Mouse (Mus musculus): ENCODE results near the gene Pmepa1. TPM values are rescaled to one million over a fixed set of nuclear protein-coding genes. Genes with fewer than 3 reads are reported as not detected.

Gene Pmepa1
- polyA plus RNA-seq, 1 experiment from 2014 or later: 7.3 TPM

DNA sequence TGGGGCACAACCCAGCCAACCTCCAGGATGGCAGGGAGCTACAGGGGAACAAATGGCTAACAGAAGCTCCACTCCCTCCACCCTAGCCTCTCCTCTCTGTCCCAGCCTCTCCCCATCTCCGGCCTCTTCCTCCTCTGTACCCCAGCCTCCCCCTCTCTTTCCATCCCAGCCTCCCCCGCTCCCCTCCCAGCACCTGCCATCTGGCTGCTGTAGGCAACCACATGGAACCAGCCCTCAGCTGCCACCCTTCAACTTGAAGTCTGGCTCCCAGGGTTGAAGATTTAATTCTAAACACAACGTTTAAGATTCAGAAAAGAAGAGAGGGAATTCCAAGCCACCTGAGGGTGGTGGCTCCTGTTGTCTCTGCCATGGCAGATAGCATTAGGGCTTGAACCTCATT, 26.9 kb downstream of the Pmepa1 start:
- no peaks in the 10 kb centered on the region for H3K27me3 ChIP-seq (replicated peaks; ENCODE audit: control insufficient read depth, insufficient read depth, low read length)
- no peak overlapping the region for H3K4me2 ChIP-seq (ENCODE audit: low read length)
- no peaks in the 10 kb centered on the region for H3K36me3 ChIP-seq (ENCODE audit: control insufficient read depth, insufficient read depth)
- H3K9ac ChIP-seq (replicated peaks; ENCODE audit: low read depth, low read length): no peak overlapping the region
- ATAC-seq: peak; percentile 51
- H3K4me1 ChIP-seq (replicated peaks; ENCODE audit: control insufficient read depth, insufficient read depth, low read length): peaks cover 79% of the 10 kb centered on the region
- H3K9me3 ChIP-seq (ENCODE audit: control insufficient read depth, low read length): no peaks in the 10 kb centered on the region
- peak overlapping the region; percentile 59; the same call in 1 of the 2 replicates for H3K27ac ChIP-seq (ENCODE audit: low read length)
- 33% methylated on average over 2 of the region's 3 CpGs for WGBS
- no peak overlapping the region for H3K4me3 ChIP-seq (replicated peaks; ENCODE audit: low read length)

DNA sequence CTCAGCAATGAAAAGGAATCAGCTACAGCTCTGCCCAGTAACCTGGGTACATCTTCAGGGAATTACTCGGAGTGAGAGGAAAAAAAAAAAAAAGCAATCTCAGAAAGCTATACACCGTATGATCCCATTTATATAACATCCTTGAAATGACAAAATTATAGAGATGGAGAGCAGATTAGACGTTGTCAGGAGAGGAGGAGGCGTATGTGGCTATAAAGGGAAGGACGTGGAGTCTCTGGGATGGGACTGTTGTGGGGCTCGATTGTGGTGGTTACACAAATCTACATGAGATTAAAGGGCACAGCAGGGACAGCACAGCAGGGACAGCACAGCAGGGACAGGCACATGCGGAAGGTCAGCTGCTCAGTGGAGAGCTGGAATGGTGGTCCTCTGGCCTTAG, 27.5 kb downstream of the Pmepa1 start:
- no peaks in the 10 kb centered on the region for H3K36me3 ChIP-seq (ENCODE audit: control insufficient read depth, insufficient read depth)
- no peak overlapping the region for H3K9ac ChIP-seq (replicated peaks; ENCODE audit: low read depth, low read length)
- H3K4me2 ChIP-seq (ENCODE audit: low read length): no peak overlapping the region
- peaks cover 77% of the 10 kb centered on the region for H3K4me1 ChIP-seq (replicated peaks; ENCODE audit: control insufficient read depth, insufficient read depth, low read length)
- H3K4me3 ChIP-seq (replicated peaks; ENCODE audit: low read length): no peak overlapping the region
- H3K27ac ChIP-seq (ENCODE audit: low read length): no peak overlapping the region
- 79% methylated on average over 7 of the region's 7 CpGs for WGBS
- no peaks in the 10 kb centered on the region for H3K9me3 ChIP-seq (ENCODE audit: control insufficient read depth, low read length)
- H3K27me3 ChIP-seq (replicated peaks; ENCODE audit: control insufficient read depth, insufficient read depth, low read length): no peaks in the 10 kb centered on the region
- no peak for ATAC-seq

DNA sequence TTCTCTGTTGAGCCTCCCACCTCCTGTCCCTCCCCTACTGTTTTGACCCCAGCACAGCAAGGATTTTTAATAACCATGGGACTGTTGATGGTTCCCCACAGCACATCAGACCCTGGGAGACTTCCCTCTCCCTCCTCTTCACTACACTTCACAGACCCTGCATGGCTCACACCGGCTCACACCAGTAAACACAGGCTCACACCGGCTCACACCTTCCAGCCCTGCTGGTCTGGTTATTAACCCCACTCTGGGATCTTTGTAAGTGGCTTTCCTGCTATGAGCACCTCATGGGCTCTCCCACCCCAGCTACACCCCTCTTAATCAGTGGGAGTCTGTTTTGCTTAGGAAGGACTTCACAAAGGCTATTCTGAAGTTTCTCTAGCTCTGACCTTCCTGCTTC, 28.4 kb downstream of the Pmepa1 start:
- Histone ChIP-seq H3K27me3 (replicated peaks; ENCODE audit: control insufficient read depth, insufficient read depth, low read length) (no peaks in the 10 kb centered on the region), H3K27ac (ENCODE audit: low read length) (no peak overlapping the region), H3K36me3 (ENCODE audit: control insufficient read depth, insufficient read depth) (no peaks in the 10 kb centered on the region), H3K4me2 (ENCODE audit: low read length) (no peak overlapping the region), H3K9me3 (ENCODE audit: control insufficient read depth, low read length) (no peaks in the 10 kb centered on the region), H3K4me1 (replicated peaks; ENCODE audit: control insufficient read depth, insufficient read depth, low read length) (peaks cover 77% of the 10 kb centered on the region), H3K9ac (replicated peaks; ENCODE audit: low read depth, low read length) (no peak overlapping the region), H3K4me3 (replicated peaks; ENCODE audit: low read length) (no peak overlapping the region)
- ATAC-seq: no peak
- 33% methylated on average over 2 of the region's 2 CpGs for WGBS

DNA sequence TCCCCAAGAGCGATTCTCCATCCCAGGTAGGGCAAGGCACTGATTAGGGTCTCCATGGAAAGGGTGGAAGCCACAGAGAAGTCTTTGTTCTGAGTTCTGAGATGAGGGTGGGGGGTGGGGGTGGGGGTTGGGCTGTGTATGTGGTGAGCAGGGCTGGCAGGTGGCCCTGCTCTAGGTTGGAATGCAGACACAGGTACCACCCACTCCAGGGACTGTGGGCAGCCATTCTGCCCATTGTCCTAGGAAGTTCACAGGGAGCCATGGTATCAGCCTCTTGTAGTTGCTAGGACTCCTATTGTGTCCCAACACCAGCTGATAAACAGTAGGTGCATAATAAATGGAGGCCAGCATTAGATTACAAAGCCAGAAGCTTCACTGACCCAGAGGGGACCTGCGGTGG, 29.1 kb downstream of the Pmepa1 start:
- Histone ChIP-seq H3K36me3 (ENCODE audit: control insufficient read depth, insufficient read depth) (no peaks in the 10 kb centered on the region), H3K27me3 (replicated peaks; ENCODE audit: control insufficient read depth, insufficient read depth, low read length) (no peaks in the 10 kb centered on the region), H3K27ac (ENCODE audit: low read length) (no peak overlapping the region), H3K9me3 (ENCODE audit: control insufficient read depth, low read length) (no peaks in the 10 kb centered on the region), H3K4me3 (replicated peaks; ENCODE audit: low read length) (no peak overlapping the region), H3K4me2 (ENCODE audit: low read length) (no peak overlapping the region), H3K9ac (replicated peaks; ENCODE audit: low read depth, low read length) (no peak overlapping the region), H3K4me1 (replicated peaks; ENCODE audit: control insufficient read depth, insufficient read depth, low read length) (peaks cover 75% of the 10 kb centered on the region)
- 17% methylated on average over 2 of the region's 2 CpGs for WGBS
- ATAC-seq: no peak

DNA sequence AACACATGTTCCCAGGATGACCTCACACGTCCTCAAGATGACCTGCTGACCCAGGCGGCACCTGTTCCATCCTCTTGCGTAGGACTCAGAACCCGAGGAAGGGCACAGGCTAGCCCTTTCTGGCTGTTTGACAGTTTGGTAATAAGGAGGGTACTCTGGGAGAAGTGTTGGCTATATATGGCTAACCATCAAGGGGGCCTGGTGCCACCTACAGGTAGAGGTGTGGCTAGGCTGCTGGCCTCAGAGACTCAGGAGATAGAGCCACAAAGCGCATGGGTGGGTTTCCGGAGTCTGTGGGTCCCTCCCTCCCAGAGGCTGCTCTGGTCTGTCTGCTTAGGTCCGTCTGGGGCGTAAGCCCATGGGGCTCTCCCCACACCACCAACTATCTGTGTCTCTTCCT, 29.6 kb downstream of the Pmepa1 start:
- 73% methylated on average over 8 of the region's 8 CpGs for WGBS
- H3K9me3 ChIP-seq (ENCODE audit: control insufficient read depth, low read length): no peaks in the 10 kb centered on the region
- no peak overlapping the region for H3K9ac ChIP-seq (replicated peaks; ENCODE audit: low read depth, low read length)
- H3K27ac ChIP-seq (ENCODE audit: low read length): no peak overlapping the region
- H3K4me1 ChIP-seq (replicated peaks; ENCODE audit: control insufficient read depth, insufficient read depth, low read length): peaks cover 70% of the 10 kb centered on the region
- no peak overlapping the region for H3K4me3 ChIP-seq (replicated peaks; ENCODE audit: low read length)
- no peak overlapping the region for H3K4me2 ChIP-seq (ENCODE audit: low read length)
- H3K27me3 ChIP-seq (replicated peaks; ENCODE audit: control insufficient read depth, insufficient read depth, low read length): no peaks in the 10 kb centered on the region
- H3K36me3 ChIP-seq (ENCODE audit: control insufficient read depth, insufficient read depth): no peaks in the 10 kb centered on the region
- ATAC-seq: no peak

DNA sequence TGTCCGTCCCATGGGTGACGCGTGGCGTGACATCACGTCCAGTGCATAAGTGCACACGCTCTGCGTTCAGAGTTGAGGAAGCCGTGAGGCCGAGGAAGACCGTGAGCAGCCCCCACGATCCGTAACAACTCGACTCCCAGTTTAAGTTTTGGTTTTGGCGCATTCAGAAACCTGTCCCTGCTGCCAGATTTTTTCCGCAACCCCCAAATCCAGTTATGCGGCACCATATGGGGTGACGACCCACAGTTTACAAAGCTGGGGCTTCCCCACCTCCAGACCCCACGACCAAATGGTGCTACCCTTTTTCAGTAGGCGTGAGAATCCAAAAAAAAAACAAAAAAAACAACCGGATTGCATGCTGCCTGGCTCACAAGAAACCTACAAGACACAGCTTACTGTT, 31.1 kb downstream of the Pmepa1 start:
- H3K4me2 ChIP-seq (ENCODE audit: low read length): no peak overlapping the region
- no peak overlapping the region for H3K27ac ChIP-seq (ENCODE audit: low read length)
- ATAC-seq: no peak
- H3K9ac ChIP-seq (replicated peaks; ENCODE audit: low read depth, low read length): no peak overlapping the region
- no peak overlapping the region for H3K4me3 ChIP-seq (replicated peaks; ENCODE audit: low read length)
- no peaks in the 10 kb centered on the region for H3K27me3 ChIP-seq (replicated peaks; ENCODE audit: control insufficient read depth, insufficient read depth, low read length)
- 73% methylated on average over 20 of the region's 20 CpGs for WGBS
- H3K36me3 ChIP-seq (ENCODE audit: control insufficient read depth, insufficient read depth): no peaks in the 10 kb centered on the region
- no peaks in the 10 kb centered on the region for H3K9me3 ChIP-seq (ENCODE audit: control insufficient read depth, low read length)
- H3K4me1 ChIP-seq (replicated peaks; ENCODE audit: control insufficient read depth, insufficient read depth, low read length): peaks cover 70% of the 10 kb centered on the region

DNA sequence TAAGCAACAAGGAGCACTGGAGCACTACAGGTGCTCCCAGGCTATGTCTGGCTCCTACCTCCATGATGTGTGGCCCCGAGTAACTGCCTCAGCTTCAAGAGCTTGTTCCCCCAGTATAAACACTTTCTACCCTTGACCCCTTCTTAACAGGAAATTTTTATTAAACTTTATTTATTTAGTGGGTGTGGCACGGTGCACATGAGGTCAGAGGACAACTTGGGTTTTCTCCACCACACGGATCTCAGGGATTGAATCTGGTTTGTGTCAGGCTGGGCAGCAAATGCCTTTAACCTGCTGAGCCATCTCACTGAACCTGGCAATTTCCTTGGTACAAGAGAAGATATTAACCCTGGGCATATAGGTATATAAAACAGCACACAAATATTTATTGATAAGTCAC, 32.2 kb downstream of the Pmepa1 start:
- Histone ChIP-seq H3K9ac (replicated peaks; ENCODE audit: low read depth, low read length) (no peak overlapping the region), H3K9me3 (ENCODE audit: control insufficient read depth, low read length) (no peaks in the 10 kb centered on the region), H3K4me2 (ENCODE audit: low read length) (no peak overlapping the region), H3K27ac (ENCODE audit: low read length) (no peak overlapping the region), H3K27me3 (replicated peaks; ENCODE audit: control insufficient read depth, insufficient read depth, low read length) (no peaks in the 10 kb centered on the region), H3K36me3 (ENCODE audit: control insufficient read depth, insufficient read depth) (no peaks in the 10 kb centered on the region), H3K4me3 (replicated peaks; ENCODE audit: low read length) (no peak overlapping the region), H3K4me1 (replicated peaks; ENCODE audit: control insufficient read depth, insufficient read depth, low read length) (peaks cover 63% of the 10 kb centered on the region)
- no peak for ATAC-seq
- WGBS: 78% methylated on average over 3 of the region's 3 CpGs

DNA sequence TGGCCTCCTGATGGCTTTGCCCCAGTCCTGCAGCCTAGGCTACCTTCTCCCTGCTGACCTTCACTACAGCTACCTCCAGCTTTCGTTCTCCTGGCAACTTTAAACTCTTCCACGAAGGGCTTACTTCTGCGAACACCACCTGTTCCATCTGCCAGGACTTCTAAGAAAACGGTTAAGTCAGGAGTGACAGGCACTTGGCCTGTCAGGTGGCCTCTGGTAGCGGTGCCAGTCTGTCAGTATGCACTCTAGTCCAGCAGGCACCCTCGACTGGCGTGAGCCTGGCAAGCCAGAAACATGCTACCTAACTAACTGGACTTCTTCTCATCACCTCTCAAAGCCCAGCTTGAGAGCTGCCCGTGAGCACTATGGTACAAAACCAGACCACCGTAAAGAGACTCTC, 32.7 kb downstream of the Pmepa1 start:
- H3K4me1 ChIP-seq (replicated peaks; ENCODE audit: control insufficient read depth, insufficient read depth, low read length): peaks cover 65% of the 10 kb centered on the region
- no peak overlapping the region for H3K4me2 ChIP-seq (ENCODE audit: low read length)
- ATAC-seq: no peak

DNA sequence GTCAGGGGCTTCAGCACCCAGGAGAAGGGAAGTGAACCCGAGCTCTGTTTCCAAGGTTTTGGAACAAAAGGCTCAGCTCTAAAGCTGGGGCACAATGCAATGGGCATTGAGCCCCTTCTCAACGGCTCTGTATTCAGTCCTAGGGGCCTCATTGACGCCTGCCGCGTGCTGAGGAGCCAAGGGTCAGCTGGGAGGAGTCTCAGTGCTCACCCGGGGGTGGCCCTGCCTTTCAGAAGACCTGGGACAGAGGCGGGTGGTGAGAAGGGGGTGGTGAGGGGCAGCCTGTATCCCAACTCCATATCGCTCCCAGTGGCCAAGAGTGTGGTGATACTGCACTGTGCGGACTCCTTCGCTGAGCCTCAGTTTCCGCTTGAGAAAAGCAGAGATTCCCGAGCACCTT, 33.5 kb downstream of the Pmepa1 start:
- H3K4me1 ChIP-seq (replicated peaks; ENCODE audit: control insufficient read depth, insufficient read depth, low read length): peaks cover 70% of the 10 kb centered on the region
- no peak overlapping the region for H3K9ac ChIP-seq (replicated peaks; ENCODE audit: low read depth, low read length)
- no peak overlapping the region for H3K27ac ChIP-seq (ENCODE audit: low read length)
- peak; percentile 57 for ATAC-seq
- H3K36me3 ChIP-seq (ENCODE audit: control insufficient read depth, insufficient read depth): no peaks in the 10 kb centered on the region
- no peak overlapping the region for H3K4me3 ChIP-seq (replicated peaks; ENCODE audit: low read length)
- WGBS: 12% methylated on average over 12 of the region's 12 CpGs
- H3K27me3 ChIP-seq (replicated peaks; ENCODE audit: control insufficient read depth, insufficient read depth, low read length): no peaks in the 10 kb centered on the region
- H3K9me3 ChIP-seq (ENCODE audit: control insufficient read depth, low read length): no peaks in the 10 kb centered on the region
- no peak overlapping the region for H3K4me2 ChIP-seq (ENCODE audit: low read length)

More for the DNA sequence above, 32.7 kb downstream of the Pmepa1 start:
- 61% methylated on average over 9 of the region's 9 CpGs for WGBS
- Histone ChIP-seq H3K27me3 (replicated peaks; ENCODE audit: control insufficient read depth, insufficient read depth, low read length) (no peaks in the 10 kb centered on the region), H3K9ac (replicated peaks; ENCODE audit: low read depth, low read length) (no peak overlapping the region), H3K36me3 (ENCODE audit: control insufficient read depth, insufficient read depth) (no peaks in the 10 kb centered on the region), H3K9me3 (ENCODE audit: control insufficient read depth, low read length) (no peaks in the 10 kb centered on the region), H3K4me3 (replicated peaks; ENCODE audit: low read length) (no peak overlapping the region), H3K27ac (ENCODE audit: low read length) (no peak overlapping the region)

DNA sequence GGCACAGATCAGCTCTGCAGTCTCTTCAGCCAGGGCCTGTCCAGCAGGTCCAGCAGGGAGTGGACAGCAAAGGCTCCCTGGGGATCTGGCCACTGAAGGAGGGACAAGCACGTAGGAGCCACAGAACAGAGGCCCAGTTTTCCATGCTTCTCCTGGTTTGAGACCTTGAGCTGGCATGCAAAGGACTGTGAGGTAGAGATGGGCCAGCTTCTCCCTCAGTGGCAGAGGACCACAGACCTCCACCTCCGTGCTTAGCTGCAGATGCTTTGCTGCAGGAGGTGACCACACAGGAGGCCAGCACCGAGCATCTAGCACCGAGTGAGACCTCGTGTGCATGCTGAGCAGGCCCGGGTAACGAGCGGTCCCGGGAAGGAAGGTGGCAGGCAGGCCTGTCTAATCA, 35.6 kb downstream of the Pmepa1 start:
- no peak overlapping the region for H3K4me2 ChIP-seq (ENCODE audit: low read length)
- H3K9me3 ChIP-seq (ENCODE audit: control insufficient read depth, low read length): no peaks in the 10 kb centered on the region
- ATAC-seq: peak; percentile 28; the same call in 1 of the 2 replicates
- no peaks in the 10 kb centered on the region for H3K36me3 ChIP-seq (ENCODE audit: control insufficient read depth, insufficient read depth)
- H3K27me3 ChIP-seq (replicated peaks; ENCODE audit: control insufficient read depth, insufficient read depth, low read length): no peaks in the 10 kb centered on the region
- H3K4me1 ChIP-seq (replicated peaks; ENCODE audit: control insufficient read depth, insufficient read depth, low read length): peaks cover 73% of the 10 kb centered on the region
- H3K9ac ChIP-seq (replicated peaks; ENCODE audit: low read depth, low read length): no peak overlapping the region
- 0 out of 2 replicates have a peak overlapping the region, but pooled peaks have one; percentile 41 for H3K27ac ChIP-seq (ENCODE audit: low read length)
- 30% methylated on average over 9 of the region's 9 CpGs for WGBS
- no peak overlapping the region for H3K4me3 ChIP-seq (replicated peaks; ENCODE audit: low read length)
